Mouse (Mus musculus): ENCODE measurements around the gene Clk2. TPM values are rescaled to one million over a fixed set of nuclear protein-coding genes. Genes with fewer than 3 reads are reported as not detected.

Gene Clk2
- polyA plus RNA-seq, 1 experiment = 27.7 TPM

- TF ChIP-seq POLR2A (IDR thresholded peaks at IDR 0.05; ENCODE audit: low read depth, low read length) = no peak
- H3K27ac ChIP-seq (ENCODE audit: insufficient read depth, low read depth, low read length) = no peak overlapping the region
- H3K4me1 ChIP-seq (ENCODE audit: control insufficient read depth, insufficient read depth, insufficient read length, low read length) = peaks cover 29% of the 10 kb centered on the region
- H3K36me3 ChIP-seq (ENCODE audit: control insufficient read depth, insufficient read depth, low read length) = no peaks in the 10 kb centered on the region
- no peaks in the 10 kb centered on the region for H3K27me3 ChIP-seq (ENCODE audit: control insufficient read depth, insufficient read depth, low read length)
- peak overlapping the region; percentile 28; the same call in 1 of the 2 replicates for H3K4me3 ChIP-seq (ENCODE audit: low read depth, low read length)
- WGBS = 26% methylated on average over 30 of the region's 30 CpGs
Measured at GRCm38 (mm10) chr3:89132285-89133062, 32.1 kb upstream of the Clk2 start.

GRCm38 (mm10) chr3:89133063-89133450, 31.5 kb upstream of the Clk2 start:
- TF ChIP-seq CTCF (IDR thresholded peaks at IDR 0.05; ENCODE audit: extremely low read depth, insufficient read length, insufficient replicate concordance, low read depth, low read length) (no peak), POLR2A (IDR thresholded peaks at IDR 0.05; ENCODE audit: low read depth, low read length) (no peak)
- H3K27me3 ChIP-seq (ENCODE audit: control insufficient read depth, insufficient read depth, low read length) = no peaks in the 10 kb centered on the region
- peaks cover 29% of the 10 kb centered on the region for H3K4me1 ChIP-seq (ENCODE audit: control insufficient read depth, insufficient read depth, insufficient read length, low read length)
- H3K4me3 ChIP-seq (ENCODE audit: low read depth, low read length) = no peak overlapping the region
- H3K27ac ChIP-seq (ENCODE audit: insufficient read depth, low read depth, low read length) = peak overlapping the region; percentile 52
- H3K36me3 ChIP-seq (ENCODE audit: control insufficient read depth, insufficient read depth, low read length) = no peaks in the 10 kb centered on the region
- 69% methylated on average over 7 of the region's 7 CpGs for WGBS

- Histone ChIP-seq H3K27me3 (ENCODE audit: control insufficient read depth, insufficient read depth, low read length) (no peaks in the 10 kb centered on the region), H3K36me3 (ENCODE audit: control insufficient read depth, insufficient read depth, low read length) (no peaks in the 10 kb centered on the region), H3K4me3 (ENCODE audit: low read depth, low read length) (no peak overlapping the region), H3K4me1 (ENCODE audit: control insufficient read depth, insufficient read depth, insufficient read length, low read length) (peaks cover 32% of the 10 kb centered on the region), H3K27ac (ENCODE audit: insufficient read depth, low read depth, low read length) (peak overlapping the region; percentile 52)
- no peak for TF ChIP-seq CTCF (IDR thresholded peaks at IDR 0.05; ENCODE audit: extremely low read depth, insufficient read length, insufficient replicate concordance, low read depth, low read length)
- no peak for TF ChIP-seq POLR2A (IDR thresholded peaks at IDR 0.05; ENCODE audit: low read depth, low read length)
- 27% methylated on average over 1 of the region's 1 CpGs for WGBS
Measured at GRCm38 (mm10) chr3:89133752-89134151, 30.8 kb upstream of the Clk2 start.

- no peak for TF ChIP-seq POLR2A (IDR thresholded peaks at IDR 0.05; ENCODE audit: low read depth, low read length)
- no peak for TF ChIP-seq CTCF (IDR thresholded peaks at IDR 0.05; ENCODE audit: extremely low read depth, insufficient read length, insufficient replicate concordance, low read depth, low read length)
- WGBS = 34% methylated on average over 3 of the region's 3 CpGs
- no peaks in the 10 kb centered on the region for H3K27me3 ChIP-seq (ENCODE audit: control insufficient read depth, insufficient read depth, low read length)
- H3K4me3 ChIP-seq (ENCODE audit: low read depth, low read length) = peak within 1 kb of the TSS; percentile 75
- H3K27ac ChIP-seq (ENCODE audit: insufficient read depth, low read depth, low read length) = peak within 1 kb of the TSS; percentile 91
- peaks cover 5% of the 10 kb centered on the region for H3K36me3 ChIP-seq (ENCODE audit: control insufficient read depth, insufficient read depth, low read length)
- H3K4me1 ChIP-seq (ENCODE audit: control insufficient read depth, insufficient read depth, insufficient read length, low read length) = peaks cover 32% of the 10 kb centered on the region
Measured at GRCm38 (mm10) chr3:89135958-89136357, 28.6 kb upstream of the Clk2 start, which contains the start of gene Pklr. Gene Pklr (plus strand): TSS chr3:89136142.

GRCm38 (mm10) chr3:89136365-89136764, 28.2 kb upstream of the Clk2 start:
- TF ChIP-seq POLR2A (IDR thresholded peaks at IDR 0.05; ENCODE audit: low read depth, low read length) = peak; percentile 99
- TF ChIP-seq CTCF (IDR thresholded peaks at IDR 0.05; ENCODE audit: extremely low read depth, insufficient read length, insufficient replicate concordance, low read depth, low read length) = 0 out of 2 replicates have a peak, but pooled peaks have one; percentile 19
- Histone ChIP-seq H3K27ac (ENCODE audit: insufficient read depth, low read depth, low read length) (peak overlapping the region; percentile 91), H3K27me3 (ENCODE audit: control insufficient read depth, insufficient read depth, low read length) (no peaks in the 10 kb centered on the region), H3K4me3 (ENCODE audit: low read depth, low read length) (peak overlapping the region; percentile 75), H3K36me3 (ENCODE audit: control insufficient read depth, insufficient read depth, low read length) (peaks cover 9% of the 10 kb centered on the region), H3K4me1 (ENCODE audit: control insufficient read depth, insufficient read depth, insufficient read length, low read length) (peaks cover 32% of the 10 kb centered on the region)
- 19% methylated on average over 9 of the region's 9 CpGs for WGBS

GRCm38 (mm10) chr3:89144821-89145220, 19.8 kb upstream of the Clk2 start:
- 82% methylated on average over 10 of the region's 10 CpGs for WGBS
- TF ChIP-seq CTCF (IDR thresholded peaks at IDR 0.05; ENCODE audit: extremely low read depth, insufficient read length, insufficient replicate concordance, low read depth, low read length) = no peak
- no peak for TF ChIP-seq POLR2A (IDR thresholded peaks at IDR 0.05; ENCODE audit: low read depth, low read length)
- H3K4me1 ChIP-seq (ENCODE audit: control insufficient read depth, insufficient read depth, insufficient read length, low read length) = peaks cover 10% of the 10 kb centered on the region
- peaks cover 52% of the 10 kb centered on the region for H3K36me3 ChIP-seq (ENCODE audit: control insufficient read depth, insufficient read depth, low read length)
- H3K27ac ChIP-seq (ENCODE audit: insufficient read depth, low read depth, low read length) = no peak overlapping the region
- H3K27me3 ChIP-seq (ENCODE audit: control insufficient read depth, insufficient read depth, low read length) = peaks cover 2% of the 10 kb centered on the region; the same call in 1 of the 2 replicates
- H3K4me3 ChIP-seq (ENCODE audit: low read depth, low read length) = no peak overlapping the region

- H3K27ac ChIP-seq (ENCODE audit: insufficient read depth, low read depth, low read length) = no peak overlapping the region
- peaks cover 50% of the 10 kb centered on the region for H3K36me3 ChIP-seq (ENCODE audit: control insufficient read depth, insufficient read depth, low read length)
- 85% methylated on average over 8 of the region's 8 CpGs for WGBS
- H3K27me3 ChIP-seq (ENCODE audit: control insufficient read depth, insufficient read depth, low read length) = peaks cover 3% of the 10 kb centered on the region; the same call in 1 of the 2 replicates
- H3K4me1 ChIP-seq (ENCODE audit: control insufficient read depth, insufficient read depth, insufficient read length, low read length) = peaks cover 10% of the 10 kb centered on the region
- TF ChIP-seq CTCF (IDR thresholded peaks at IDR 0.05; ENCODE audit: extremely low read depth, insufficient read length, insufficient replicate concordance, low read depth, low read length) (no peak), POLR2A (IDR thresholded peaks at IDR 0.05; ENCODE audit: low read depth, low read length) (no peak)
- H3K4me3 ChIP-seq (ENCODE audit: low read depth, low read length) = no peak overlapping the region
Measured at GRCm38 (mm10) chr3:89145566-89145965, 19.0 kb upstream of the Clk2 start.
